Mouse (Mus musculus) layer of hippocampus, adult 18-20 months (tissue): ENCODE data around the gene Zdhhc19. TPM values are rescaled to one million over a fixed set of nuclear protein-coding genes. Genes with fewer than 3 reads are reported as not detected.

Experiments
- DNase-seq, 2 experiments: peaks; one replicate each; pipeline ENCODE4 v3.0.0; 2022; ENCODE audit warnings: low spot score in 2 of 2
- total RNA-seq, 2 experiments: library from RNA; stranded (reverse); gene quantifications; 2 replicates each; pipeline ENCODE4 v1.2.3; 2021

The Zdhhc19 gene
- total RNA-seq, 2 experiments from 2014 or later = not detected

DNA sequence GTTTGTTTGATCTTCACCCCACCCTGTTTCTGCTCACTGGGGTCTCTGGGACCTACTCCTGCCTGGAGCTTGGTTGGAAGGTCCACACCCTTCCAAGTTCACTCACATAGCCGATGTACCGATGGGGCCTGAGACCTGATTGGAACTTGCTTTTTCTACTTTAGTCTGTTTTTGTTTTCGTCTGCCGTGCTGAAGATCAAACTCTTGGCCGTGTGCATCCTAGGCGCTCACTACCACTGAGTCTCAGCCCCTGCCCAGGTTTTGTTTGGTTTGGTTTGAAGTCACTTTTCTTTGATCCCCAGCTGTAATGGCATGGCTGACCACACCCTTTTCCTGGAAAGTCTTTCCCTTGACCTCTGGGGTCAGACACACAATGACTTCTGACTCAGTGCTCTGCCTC lies 17.3 kb downstream of the Zdhhc19 start:
- no peak for DNase-seq

DNA sequence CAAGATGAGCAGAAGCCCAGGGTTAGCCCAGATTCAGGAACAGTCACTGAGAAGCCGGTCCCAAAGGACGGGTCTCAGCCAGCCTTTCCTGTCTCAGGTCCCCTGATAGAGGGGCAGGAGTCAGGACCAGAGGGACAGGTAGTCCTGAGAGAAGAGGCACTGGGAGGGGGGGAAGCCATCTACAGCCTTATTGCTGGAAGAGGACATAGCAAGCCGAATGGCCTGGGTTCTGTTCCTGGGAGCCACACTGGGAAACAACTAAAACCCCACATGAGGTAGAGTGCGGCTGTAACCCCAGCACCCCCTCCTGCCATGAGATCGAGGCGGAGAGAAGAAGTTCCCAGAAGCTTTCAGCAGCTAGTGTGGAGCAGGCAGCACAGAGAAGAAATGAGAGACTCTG lies 17.9 kb downstream of the Zdhhc19 start:
- DNase-seq = no peak

DNA sequence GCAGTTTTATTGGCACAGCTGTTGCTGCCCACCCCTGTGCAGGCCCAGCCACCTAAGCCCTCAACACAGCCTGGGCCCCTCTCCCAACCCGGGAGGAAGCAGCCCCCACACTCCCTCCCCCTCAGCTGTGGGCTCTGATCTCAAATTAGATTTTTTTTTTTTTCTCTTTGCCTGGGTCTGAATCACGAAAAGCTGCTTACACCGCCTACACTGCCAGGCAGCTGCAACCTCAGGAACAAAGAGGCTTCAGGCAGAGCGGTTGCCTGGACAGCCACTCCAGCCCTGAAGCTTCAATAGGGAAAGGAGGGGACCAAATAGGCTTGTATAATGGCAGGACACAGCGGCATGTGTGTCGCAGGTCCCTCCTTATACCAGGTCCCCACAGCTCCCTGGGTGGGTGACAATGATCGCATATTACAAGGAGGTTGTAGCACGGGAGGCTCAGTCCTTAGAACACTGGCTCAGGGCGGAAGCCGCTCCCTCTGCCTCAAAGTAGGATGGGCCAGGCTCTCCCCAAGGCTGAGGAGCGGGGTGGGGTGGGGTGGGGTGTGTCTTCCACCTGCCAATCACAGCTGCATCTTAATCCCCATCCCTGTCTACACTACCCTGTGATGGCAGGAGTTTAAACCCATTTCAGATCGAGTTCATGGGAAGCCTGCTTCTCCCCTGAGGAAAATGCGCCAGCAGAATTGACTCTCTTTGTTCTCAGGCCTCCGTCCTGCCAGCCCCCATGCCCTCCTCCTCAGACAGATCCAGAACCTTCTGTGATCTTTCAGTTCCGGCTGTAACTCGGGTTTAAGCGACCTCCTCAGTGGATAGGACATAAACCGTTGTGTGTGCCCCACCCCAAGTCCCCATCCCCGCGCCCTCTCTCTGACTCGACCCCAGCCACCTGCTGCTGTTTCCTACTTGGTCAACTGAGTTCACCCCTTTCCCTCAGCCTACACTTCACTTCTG lies 20.2 kb downstream of the Zdhhc19 start:
- DNase-seq = peak; percentile 82 to 88

DNA sequence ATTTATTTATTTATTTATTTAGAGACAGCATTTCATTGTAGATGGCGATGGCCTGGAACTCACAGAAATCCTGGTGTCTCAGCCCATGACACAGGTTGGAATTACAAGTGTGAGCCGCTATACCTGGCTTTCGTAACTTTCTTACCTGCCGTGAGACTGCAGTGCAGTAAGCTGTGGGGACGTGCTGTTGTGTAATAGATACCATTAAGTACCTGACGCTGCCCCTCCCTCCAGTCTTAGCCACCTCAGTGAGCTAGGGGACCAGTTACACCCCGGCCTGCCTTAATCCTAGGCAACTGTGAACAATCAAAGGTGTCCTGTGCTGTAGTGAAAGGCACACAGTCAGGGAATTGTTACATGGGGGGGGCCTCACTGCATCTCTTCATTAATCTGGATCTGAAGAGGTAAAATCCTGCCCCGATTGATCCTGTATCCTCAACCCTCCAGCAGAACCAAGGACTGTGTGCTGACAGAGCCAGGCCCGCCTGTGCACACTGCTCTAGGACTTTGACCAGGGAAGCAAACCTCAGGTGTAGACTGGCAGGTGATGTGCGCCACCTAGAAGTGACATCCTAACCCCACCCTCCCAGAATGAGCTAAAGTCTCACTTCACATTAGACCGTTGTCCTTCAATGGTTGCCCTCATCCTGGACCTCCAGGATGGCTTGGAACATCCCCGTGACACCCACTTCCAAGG lies 21.9 kb downstream of the Zdhhc19 start:
- DNase-seq = no peak

DNA sequence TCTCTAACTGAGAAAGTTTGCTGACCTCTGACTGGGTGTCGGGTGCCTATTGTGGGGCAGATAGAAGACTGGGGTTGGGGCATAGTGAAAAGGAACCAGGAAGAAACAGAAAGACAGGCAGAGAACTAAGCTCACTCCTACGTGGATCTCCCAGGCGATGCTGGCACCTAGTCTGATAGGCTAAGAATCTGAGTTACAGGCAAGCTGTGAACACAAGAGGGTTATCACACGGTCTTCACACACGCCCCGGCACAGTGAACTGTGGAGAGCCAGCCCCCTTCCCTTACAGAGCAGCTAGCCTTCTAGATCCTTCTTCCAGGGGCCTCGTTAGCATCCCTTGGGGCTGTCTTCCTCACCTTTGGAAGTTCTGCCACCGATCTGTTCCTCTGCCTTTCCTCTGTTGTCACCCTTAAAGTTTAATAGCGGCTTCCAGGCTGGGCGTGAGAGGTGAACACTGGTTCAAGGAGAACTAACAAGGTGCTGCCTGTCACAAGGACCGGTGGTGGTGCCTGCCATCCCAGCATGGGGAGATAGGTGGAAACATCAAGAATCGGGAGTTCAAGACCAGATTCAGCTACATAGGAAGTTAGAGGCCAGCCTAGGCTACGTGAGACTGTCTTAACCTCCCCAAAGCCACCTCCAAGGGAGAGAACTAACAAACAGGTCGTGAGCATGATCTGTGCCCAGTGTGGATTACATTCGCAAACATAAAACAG lies 23.7 kb downstream of the Zdhhc19 start:
- no peak for DNase-seq

DNA sequence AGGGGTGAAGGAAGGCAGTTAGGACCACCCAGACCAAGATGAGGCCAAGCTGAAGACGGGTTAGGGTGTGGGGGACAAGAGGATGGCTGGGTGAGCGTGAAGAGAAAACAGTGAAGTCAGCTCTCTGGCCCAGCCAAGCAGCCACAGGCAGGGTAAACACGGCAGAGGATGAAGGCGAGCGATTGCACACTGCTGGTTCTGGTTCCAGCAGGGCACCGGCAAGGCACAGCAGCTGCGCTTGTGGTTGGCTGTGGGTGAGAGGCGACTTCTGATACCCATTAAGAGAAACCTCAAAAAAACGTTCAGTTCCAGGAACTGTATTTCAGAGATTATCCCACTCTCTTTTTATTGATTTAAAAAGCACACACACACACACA lies 24.3 kb downstream of the Zdhhc19 start:
- no peak for DNase-seq

DNA sequence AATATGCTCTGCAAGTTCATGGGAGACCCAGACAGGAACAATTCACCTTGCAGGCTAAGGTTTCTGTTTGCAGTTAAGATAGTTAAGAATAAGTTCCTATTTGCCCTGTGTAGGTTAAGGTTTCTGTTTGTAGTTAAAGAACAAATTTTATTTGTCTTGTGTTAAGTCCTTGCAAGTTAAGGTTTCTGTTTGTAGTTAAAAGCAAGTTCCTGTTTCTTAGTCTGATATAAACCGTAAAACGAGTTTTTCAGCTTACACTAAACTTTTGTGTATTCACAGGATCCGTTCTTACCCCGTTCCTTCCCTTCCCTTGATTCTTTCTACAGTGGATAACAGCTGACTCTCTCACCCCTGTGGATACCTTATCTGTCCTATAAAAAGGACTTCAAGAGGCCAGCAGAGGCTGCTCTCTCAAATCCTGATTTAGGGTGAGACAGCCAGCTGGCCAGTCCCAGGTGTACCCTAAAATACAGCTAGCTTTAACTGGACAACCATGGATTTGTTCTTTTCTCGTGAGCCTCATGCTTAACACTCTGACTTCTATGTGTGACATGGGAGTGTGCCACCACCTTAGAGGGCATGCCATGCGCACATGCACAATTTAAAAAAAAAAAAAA lies 26.6 kb downstream of the Zdhhc19 start:
- no peak for DNase-seq

DNA sequence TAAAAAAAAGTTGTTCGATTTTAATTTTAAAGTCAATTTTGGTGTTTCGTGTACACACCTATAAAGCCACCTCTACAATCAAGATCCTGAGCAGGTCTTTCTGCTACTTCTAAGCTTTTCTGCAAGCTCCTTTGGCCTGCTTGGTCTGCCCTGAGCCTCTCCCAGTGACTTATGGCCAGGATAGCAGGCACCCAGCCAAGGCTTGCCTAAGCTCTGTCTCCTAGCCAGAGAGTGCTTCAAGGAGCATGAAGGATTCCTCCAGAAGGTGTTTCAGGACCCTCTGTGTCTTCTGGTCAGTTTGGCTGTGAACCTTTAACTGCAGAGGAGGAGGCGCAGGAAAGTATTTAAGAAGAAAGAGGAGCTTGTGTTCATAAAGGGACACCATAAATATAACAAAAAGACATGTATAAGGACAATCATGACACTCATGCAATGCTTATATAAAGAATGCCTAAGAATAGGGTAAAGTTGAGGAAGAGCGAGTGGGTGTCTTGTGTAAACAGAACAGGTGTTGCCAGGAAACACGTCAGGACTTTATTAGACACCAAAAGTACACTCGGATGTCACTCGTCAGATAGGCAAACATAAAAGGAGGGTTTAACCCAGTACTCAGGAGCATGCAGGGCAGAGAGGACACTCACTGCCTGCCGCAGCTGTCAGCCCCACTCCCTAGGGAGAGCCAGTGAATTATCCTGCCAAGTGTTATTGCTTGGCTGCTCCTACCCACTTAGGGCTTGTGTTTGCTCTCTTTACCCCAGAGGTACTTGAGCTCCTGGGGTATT lies 27.6 kb downstream of the Zdhhc19 start:
- DNase-seq = no peak

DNA sequence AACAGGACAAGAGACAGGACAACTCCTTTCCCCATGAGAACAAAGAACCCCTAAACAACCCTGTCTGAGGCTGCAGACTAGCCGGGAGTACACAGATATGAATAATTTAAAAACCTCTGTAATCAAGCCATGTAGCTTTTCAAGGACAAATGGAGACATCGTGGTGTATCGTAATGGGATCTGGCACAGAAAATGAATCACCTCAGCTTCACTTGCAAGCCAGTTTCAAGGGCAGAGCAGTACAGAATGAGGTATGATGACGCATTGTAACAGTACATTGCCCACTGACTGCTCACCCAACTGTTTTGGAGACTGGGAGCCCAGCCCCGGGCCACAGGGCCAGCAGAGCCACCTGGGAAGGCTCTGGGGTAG lies 28.2 kb downstream of the Zdhhc19 start:
- DNase-seq = no peak

DNA sequence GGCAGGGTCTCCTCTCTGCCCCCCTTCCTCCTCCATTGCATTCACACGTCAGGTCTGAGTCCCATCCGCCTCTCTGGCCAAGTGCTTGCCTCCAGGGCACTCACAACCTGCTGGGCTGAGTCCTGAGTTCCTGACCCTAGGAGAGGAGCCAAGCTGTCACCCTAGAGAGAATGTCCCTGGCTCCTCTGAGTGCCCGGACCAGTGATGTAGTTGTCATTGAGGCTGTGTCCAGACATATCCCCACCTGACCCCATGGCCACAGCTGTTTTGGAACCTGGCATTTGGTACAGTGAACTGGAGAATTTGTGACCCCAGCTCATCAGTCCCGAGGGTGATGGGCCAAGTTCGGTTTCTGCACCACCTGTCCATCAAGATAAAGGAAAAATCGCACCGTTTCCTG lies 30.8 kb downstream of the Zdhhc19 start:
- DNase-seq = no peak

DNA sequence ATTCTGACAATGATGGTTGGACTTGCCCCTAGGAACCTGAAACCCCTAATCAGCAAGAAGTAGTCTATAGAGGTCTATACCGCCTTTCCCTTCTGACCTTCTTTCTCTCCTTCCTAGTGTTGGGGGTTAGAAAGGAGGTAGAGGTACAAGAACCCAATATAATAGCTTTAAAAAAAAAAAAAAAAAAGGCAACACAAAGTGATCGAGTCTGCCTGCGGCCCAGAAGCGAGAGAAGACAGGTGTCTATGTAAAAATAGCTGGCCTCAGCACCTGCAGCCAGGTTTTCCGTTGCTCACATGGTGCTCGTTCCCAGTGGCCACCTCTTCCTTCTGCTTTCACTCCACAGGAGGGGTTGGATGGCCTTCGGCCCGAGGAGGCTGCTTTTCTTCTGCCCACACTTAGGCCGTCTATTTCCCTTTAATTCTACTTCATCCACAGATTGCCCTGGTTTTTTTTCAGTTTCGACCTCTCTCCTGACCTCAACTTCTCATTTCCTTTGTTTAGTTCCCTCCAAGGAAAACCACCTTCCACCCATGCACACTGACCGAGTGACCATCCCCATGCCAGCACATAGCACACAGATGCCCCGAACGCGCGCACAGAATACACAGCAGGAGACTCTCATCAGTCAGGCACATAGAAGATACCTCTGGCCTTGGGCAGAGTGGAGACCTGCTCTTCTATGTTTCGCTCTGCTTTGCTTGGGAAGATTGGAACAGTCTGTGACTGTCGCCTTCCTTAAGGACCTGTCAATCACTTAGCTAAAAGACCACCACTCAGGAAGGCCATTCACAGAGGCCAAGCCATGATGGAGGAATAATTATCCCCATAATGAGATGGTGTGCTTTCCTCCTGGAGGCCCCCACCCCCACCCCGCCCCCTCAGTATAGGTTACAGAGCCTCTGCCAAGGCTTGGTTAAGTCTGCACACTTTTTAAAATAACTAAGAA lies 37.1 kb downstream of the Zdhhc19 start:
- no peak for DNase-seq

DNA sequence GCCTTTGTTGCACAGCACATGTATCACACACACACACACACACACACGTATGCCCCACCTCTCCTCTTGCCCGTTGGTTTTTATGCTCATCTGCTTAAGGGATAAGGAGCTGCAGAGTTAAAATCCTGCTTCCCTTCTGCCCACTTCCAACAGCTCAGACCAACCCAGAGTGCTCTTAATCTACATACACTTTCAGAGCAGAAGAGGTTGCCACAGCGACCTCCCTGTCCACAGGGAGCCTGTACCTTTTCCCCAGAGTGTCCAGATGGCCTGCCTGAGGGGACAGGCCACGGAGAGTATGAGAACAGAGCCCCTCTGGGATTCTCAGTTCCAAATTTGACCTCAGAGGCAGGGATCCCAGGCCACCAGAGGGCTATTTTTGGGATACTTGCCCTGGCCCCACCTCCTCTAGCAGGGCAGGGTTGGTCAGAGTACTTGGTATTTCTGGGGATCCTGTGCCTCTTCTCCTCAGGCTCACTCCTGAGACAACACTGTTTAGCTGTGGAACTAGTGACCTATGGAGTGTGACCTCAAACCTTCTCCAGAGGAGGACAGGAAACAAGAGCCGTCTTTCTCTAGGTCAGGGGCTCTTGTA lies 39.2 kb downstream of the Zdhhc19 start:
- DNase-seq = no peak

DNA sequence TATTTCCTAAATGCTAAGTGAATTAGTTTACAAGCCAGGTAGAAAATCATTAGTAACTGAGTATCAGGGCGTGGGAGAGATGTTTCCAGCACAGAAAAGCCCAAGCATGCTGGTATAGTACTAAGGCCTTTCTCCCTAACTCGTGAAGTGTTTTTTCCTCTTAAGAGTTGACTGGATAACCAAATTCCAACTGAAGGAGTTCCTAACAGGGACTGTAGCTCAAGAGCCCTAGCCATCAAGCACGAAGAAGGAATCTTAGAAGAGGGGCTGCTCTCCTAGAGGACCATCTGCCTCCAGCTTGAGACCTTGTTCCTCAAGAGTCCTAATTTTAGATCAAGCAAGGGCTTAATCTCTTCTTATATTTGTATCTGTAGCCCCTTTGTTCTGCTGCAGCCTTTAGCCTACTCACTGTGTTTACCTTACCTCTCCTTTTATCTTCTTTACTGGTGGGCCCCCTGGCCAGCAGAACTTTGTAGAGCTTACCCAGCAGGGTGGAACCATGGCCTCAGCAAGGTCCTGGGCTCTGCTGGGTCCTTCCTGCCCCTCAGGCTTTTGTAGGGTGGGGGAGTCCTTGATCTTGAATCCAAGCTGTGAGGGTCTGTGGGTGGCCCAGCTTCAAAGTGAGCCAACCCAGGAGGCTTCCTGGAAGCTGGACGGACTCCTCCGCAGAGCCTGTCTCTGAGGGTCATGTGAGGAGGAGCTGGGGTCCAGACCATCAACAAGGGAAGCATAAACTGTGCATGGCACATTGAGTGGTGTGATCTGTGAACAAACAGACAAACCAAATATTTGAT lies 42.0 kb downstream of the Zdhhc19 start:
- DNase-seq = no peak

DNA sequence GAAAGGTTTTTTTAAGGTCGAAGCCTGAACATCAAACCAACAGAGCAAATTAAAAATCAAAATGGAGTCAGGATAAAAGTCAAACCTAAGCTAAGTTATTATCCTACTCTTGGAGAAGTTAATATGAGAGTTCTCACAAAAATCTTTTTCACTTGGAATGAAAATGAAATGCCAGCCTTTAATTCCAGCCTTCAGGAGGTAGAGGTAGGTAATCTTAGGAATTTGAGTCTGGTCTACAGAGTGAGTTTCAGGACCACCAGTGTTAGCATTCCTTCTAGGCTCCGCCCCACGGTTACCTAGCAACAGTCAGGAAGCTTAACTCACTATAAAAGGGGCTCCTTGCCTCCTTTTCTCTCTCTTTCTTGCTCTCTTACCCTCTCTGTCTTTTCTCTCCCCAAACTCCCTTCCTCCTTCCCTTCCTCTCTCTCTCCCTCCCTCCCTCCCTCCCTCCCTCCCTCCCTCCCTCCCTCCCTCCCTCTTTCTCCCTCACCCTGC lies 42.7 kb downstream of the Zdhhc19 start:
- no peak for DNase-seq

DNA sequence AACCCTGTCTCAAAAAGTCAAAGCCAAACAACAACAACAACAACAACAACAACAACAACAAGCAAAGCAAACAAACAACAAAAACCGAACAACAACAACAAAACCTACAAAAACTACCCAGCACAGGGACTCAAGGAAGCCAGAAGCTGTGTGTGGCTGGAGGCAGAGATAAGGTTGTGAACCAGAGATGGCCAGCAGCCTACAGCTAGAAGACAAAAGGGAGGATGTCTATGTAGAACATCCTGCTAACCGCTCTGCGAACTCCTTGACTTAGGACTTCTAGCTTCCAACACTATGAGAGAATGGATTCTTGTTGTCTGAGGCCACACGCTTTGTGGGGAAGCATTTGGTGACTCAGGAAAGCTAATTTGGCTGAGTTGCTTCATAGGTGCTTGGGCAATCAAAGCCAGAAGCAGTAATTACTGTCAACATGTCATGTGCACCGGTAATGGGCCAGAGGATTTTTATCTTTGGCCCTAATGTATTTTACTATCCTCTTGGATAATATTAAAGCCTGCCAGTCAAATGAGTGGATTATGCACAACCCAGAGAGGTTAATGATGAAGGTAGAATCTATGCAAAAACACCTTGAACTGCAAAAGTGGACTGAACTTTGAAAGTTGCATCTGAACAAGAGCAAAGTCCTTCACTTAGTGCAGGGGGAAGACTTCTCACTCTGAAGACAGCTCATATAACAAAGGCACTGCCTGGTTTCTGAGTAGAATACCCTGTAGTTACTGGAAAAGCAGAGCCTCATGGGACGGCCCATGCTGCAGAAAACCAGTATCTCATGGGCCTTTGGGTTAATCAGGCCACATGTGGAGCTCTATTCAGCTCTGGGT lies 45.5 kb downstream of the Zdhhc19 start:
- no peak for DNase-seq

DNA sequence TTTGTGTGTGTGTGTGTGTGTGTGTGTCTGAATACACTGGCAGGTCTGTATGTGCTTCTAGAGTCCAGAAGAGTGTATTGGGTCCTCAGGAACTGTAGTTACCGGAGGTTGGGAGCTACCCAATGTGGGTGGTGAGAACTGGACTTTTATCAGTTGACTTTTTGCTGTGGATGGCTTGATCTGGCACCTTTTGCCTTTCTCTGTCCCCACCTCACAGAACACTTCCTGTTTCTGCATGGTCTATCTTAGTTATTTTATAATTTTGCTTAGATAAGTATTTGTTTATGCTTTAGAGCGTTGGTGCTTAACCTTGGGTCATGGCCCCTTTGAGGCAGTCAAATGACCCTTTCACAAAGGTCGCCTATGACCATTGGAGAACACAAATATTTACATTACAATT lies 47.4 kb downstream of the Zdhhc19 start:
- no peak for DNase-seq
